Mouse (Mus musculus) stomach, postnatal 0 days (tissue): ENCODE measurements around the gene Nap1l1. TPM values are rescaled to one million over a fixed set of nuclear protein-coding genes. Genes with fewer than 3 reads are reported as not detected.
A peak's percentile ranks its signal among the peaks of the same experiment; 100 is the strongest.

Source experiments
- ATAC-seq: fragments of 200-750 bp; cut with Nextera tagmentation; 2 replicates; pipeline ENCODE4 v1.8.0; 2017; ENCODE audit not compliant: low FRiP score, low TSS enrichment
- DNase-seq: peaks from one replicate; pipeline ENCODE4 v3.0.0-alpha.2; 2016; ENCODE audit warnings: low spot score
- H3K27ac ChIP-seq: fragments of 300-500 bp; sonication (generic); replicated peaks from 2 replicates; pipeline ENCODE4 v1.5.1; 2014; ENCODE audit warnings: mild to moderate bottlenecking, control low read depth
- H3K27me3 ChIP-seq: fragments of 300-500 bp; sonication (generic); 2 replicates; pipeline ENCODE4 v1.6.1; 2014; ENCODE audit warnings: low read length; ENCODE audit not compliant: control insufficient read depth, insufficient read depth
- H3K36me3 ChIP-seq: fragments of 300-500 bp; sonication (generic); 2 replicates; pipeline ENCODE4 v1.6.1; 2014; ENCODE audit warnings: low read length, mixed read lengths; ENCODE audit not compliant: control insufficient read depth, insufficient read depth
- H3K4me1 ChIP-seq: fragments of 300-500 bp; sonication (generic); replicated peaks from 2 replicates; pipeline ENCODE4 v1.6.1; 2014; ENCODE audit warnings: antibody characterized with exemption; ENCODE audit not compliant: control insufficient read depth, insufficient read depth
- H3K4me2 ChIP-seq: fragments of 300-500 bp; sonication (generic); replicated peaks from 2 replicates; pipeline ENCODE4 v1.6.1; 2014; ENCODE audit warnings: low read depth, mild to moderate bottlenecking, control low read depth, moderate library complexity
- H3K4me3 ChIP-seq: fragments of 300-500 bp; sonication (generic); 2 replicates; pipeline ENCODE4 v1.5.1; 2014; ENCODE audit warnings: low read depth, low read length, control low read depth
- H3K9ac ChIP-seq: fragments of 300-500 bp; sonication (generic); 2 replicates; pipeline ENCODE4 v1.6.1; 2014; ENCODE audit warnings: mild to moderate bottlenecking, low read length, control low read depth, mixed read lengths
- H3K9me3 ChIP-seq: fragments of 300-500 bp; sonication (generic); 2 replicates; pipeline ENCODE4 v1.6.1; 2016; ENCODE audit warnings: low read length; ENCODE audit not compliant: control insufficient read depth
- CTCF ChIP-seq: IDR thresholded peaks from 2 replicates; pipeline ENCODE4 v1.5.1; 2016; ENCODE audit warnings: antibody characterized with exemption, low read depth, mild to moderate bottlenecking, moderate library complexity
- EP300 ChIP-seq: optimal IDR thresholded peaks from 2 replicates; pipeline ENCODE3; 2016; ENCODE audit warnings: antibody characterized with exemption
- WGBS: fragments of 180-500 bp; shearing (Covaris S2); extraction: QIAGEN DNeasy Blood & Tissue Kit; methylation state at CpG from one replicate; pipeline ENCODE4 v1.1.7; 2014; 5-methylcytosine and 5-hydroxymethylcytosine counted together
- polyA plus RNA-seq: library from polyadenylated mRNA; unstranded; fragments of >200 nt; fragmentation: Nextera tagmentation; extraction: Ambion mirVana; gene quantifications from 2 replicates; pipeline ENCODE4 v1.2.1, GENCODE M21; 2015

Gene Nap1l1
- polyA plus RNA-seq, 1 experiment from 2014 or later: 90.6 TPM

DNA sequence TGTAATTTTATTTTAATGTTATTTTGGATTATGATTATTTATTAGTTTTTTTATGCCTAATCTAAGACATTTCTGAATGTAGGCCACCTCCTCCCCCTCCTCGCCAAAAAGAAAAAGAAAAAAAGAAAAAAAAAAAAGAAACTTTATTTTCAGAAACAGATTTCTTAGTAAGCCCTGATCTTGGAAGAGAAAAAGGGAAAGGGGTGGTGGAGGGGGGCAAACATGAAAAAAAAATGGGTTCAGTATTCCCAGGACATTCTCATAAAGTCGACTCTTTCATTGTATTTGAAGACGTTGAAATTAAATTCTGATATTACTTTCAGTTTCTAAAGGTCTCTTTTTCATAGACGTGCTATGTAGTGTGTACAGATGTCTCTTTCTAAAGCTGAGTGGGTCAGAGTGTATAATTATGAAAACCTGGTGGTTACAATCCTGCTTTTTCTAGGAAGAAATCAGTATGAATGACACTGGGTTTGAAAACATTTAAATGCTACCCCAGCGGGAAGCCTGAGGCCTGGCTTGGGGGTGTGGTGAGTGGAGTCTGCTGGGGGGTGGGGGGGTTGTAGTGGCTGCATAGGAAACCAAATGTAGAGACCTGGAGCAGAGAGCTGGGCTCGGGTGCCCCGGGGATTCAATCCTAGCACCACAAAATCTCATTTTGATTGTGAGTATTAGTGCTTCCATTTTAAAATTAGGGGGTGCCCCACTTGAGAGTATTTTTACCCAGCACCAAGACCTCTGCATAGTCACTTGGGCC is 35.5 kb downstream of the Nap1l1 start:
- TF ChIP-seq CTCF (no peak), EP300 (no peak)
- Histone ChIP-seq H3K4me1 (0 out of 2 replicates have a peak, but pooled peaks cover 3% of the 10 kb centered on the region), H3K27me3 (no peaks in the 10 kb centered on the region), H3K4me3 (peak overlapping the region; percentile 85), H3K27ac (peak overlapping the region; percentile 97), H3K4me2 (peak overlapping the region; percentile 89), H3K36me3 (no peaks in the 10 kb centered on the region), H3K9ac (peak overlapping the region; percentile 92), H3K9me3 (no peaks in the 10 kb centered on the region)
- DNase-seq: no peak
- ATAC-seq: no peak
- WGBS: 14% methylated on average over 7 of the region's 7 CpGs

- DNase-seq (no peak), ATAC-seq (no peak)
- 33% methylated on average over 8 of the region's 8 CpGs for WGBS
- Histone ChIP-seq H3K27me3 (no peaks in the 10 kb centered on the region), H3K4me3 (peak overlapping the region; percentile 85), H3K9ac (no peak overlapping the region), H3K36me3 (no peaks in the 10 kb centered on the region), H3K27ac (peak overlapping the region; percentile 53), H3K9me3 (no peaks in the 10 kb centered on the region), H3K4me1 (0 out of 2 replicates have a peak, but pooled peaks cover 3% of the 10 kb centered on the region), H3K4me2 (peak overlapping the region; percentile 89)
- no peak for TF ChIP-seq CTCF
- no peak for TF ChIP-seq EP300
Measured at GRCm38 (mm10) chr10:111509103-111509784, 36.2 kb downstream of the Nap1l1 start.

GRCm38 (mm10) chr10:111509981-111510380 is 37.0 kb downstream of the Nap1l1 start:
- Histone ChIP-seq H3K27ac (no peak overlapping the region), H3K4me2 (no peak overlapping the region), H3K9ac (no peak overlapping the region), H3K9me3 (no peaks in the 10 kb centered on the region), H3K27me3 (no peaks in the 10 kb centered on the region), H3K36me3 (no peaks in the 10 kb centered on the region), H3K4me1 (0 out of 2 replicates have a peak, but pooled peaks cover 3% of the 10 kb centered on the region), H3K4me3 (no peak overlapping the region)
- no peak for TF ChIP-seq EP300
- TF ChIP-seq CTCF: no peak
- ATAC-seq (no peak), DNase-seq (no peak)
- 70% methylated on average over 7 of the region's 7 CpGs for WGBS

DNA sequence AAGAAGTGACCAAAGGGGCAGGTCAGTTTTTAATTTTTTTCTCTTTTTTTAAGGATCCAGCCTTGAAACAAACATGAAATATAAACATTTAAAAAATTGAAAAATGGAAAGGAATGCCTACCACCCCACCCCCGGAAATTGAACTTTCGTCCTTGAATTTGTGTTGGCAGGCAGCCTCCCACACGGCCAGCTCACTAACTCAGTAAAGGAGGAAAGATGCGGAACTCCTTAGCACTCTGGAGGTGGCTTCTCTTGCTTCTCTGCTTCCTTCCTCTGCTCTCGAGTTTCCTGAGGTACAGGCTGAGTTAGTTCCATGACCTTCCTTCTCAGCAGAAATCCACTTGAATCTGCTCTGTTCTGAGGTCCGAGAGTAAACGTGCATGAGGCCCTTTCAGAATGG is 37.8 kb downstream of the Nap1l1 start:
- no peaks in the 10 kb centered on the region for H3K36me3 ChIP-seq
- H3K27me3 ChIP-seq: no peaks in the 10 kb centered on the region
- H3K4me1 ChIP-seq: 0 out of 2 replicates have a peak, but pooled peaks cover 3% of the 10 kb centered on the region
- no peak for TF ChIP-seq EP300
- TF ChIP-seq CTCF: no peak
- H3K4me3 ChIP-seq: no peak overlapping the region
- no peaks in the 10 kb centered on the region for H3K9me3 ChIP-seq
- no peak overlapping the region for H3K9ac ChIP-seq
- no peak overlapping the region for H3K4me2 ChIP-seq
- no peak for DNase-seq
- H3K27ac ChIP-seq: peak overlapping the region; percentile 24; the same call in 1 of the 2 replicates
- WGBS: 41% methylated on average over 7 of the region's 7 CpGs
- no peak for ATAC-seq

- 37% methylated on average over 10 of the region's 10 CpGs for WGBS
- Histone ChIP-seq H3K4me1 (peaks cover 3% of the 10 kb centered on the region; the same call in 1 of the 2 replicates), H3K36me3 (no peaks in the 10 kb centered on the region), H3K27me3 (no peaks in the 10 kb centered on the region), H3K4me3 (no peak overlapping the region), H3K9ac (no peak overlapping the region), H3K4me2 (no peak overlapping the region), H3K9me3 (no peaks in the 10 kb centered on the region), H3K27ac (no peak overlapping the region)
- ATAC-seq (no peak), DNase-seq (no peak)
- TF ChIP-seq CTCF (no peak), EP300 (no peak)
Measured at GRCm38 (mm10) chr10:111512036-111512568, 39.1 kb downstream of the Nap1l1 start.
